Mouse (Mus musculus): Measurements from ENCODE around the gene Zfp54. TPM values are rescaled to one million over a fixed set of nuclear protein-coding genes. Genes with fewer than 3 reads are reported as not detected.
"Not testable (repeated sequence)": the region's sequence is repeated elsewhere in the genome, so short reads cannot be mapped to it uniquely, and the experiment has no call there.

Gene Zfp54
- polyA plus RNA-seq (2012; ENCODE audit: insufficient read depth, insufficient read length, low replicate concordance, missing spikeins), result not detected in 2 replicates

DNA sequence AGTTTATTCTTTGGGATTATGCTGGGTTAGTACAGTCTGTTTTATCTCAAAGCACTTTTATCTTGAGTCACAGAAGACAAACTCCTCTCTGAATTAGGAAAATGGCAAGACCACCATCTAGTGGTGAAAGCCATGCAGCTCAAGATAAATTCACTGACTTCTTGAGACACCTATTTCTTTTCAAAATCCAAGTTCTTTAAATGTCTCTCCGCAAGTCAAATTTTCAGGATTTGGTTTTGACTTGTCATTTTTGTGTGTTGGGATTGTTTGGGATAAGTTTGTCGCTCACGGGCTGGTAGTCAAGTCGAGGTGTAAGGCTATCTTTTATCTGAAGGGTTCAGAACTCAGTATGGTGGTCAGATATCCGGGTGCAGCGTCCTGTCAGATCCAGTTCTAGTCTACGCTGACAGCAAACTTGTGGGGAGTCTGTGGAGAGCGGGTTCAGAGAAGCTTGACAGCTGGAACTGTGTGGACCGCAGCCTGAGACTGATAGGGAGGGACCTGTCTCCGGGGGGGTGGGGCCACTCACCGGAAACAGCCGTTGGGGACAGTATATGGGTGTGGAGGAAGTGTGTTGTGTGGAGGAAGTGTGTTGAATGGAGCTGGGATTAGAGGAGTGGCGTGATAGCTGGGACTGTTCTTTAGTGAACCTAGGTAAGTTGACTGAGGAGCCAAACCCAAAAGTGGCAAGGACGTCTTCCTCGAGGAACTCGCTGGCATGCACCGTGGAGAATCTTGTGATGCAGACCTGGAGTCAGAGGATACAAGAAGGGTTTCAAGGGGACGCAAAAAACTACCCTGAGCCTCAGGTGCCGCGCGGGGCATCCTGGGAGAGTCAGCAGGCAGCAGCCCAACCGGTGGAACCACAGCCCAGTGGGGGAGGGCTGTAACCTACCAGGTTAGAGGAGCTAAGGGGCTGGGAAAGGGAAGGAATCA is at the start of gene Zfp54:
TSS of gene Zfp54 (plus strand) at position 564 of the 936 bp plus-strand sequence.
- peak within 1 kb of the TSS; percentile 55 for H3K4me3 ChIP-seq (ENCODE audit: insufficient read depth, low read depth, low read length)
- H3K27ac ChIP-seq (ENCODE audit: insufficient read depth, low read depth, low read length), result no peak within 1 kb of the TSS
- peaks cover 6% of the 10 kb centered on the region for H3K4me1 ChIP-seq (ENCODE audit: control insufficient read depth, insufficient read depth, low read length)
- 0 out of 2 replicates have a peak, but pooled peaks have one; percentile 6 for TF ChIP-seq CTCF (IDR thresholded peaks at IDR 0.05; ENCODE audit: insufficient read depth, low read depth, low read length)
- no peak for TF ChIP-seq POLR2A (IDR thresholded peaks at IDR 0.05; ENCODE audit: insufficient read depth, low read depth, low read length)
- WGBS, result under 1% methylated on average over 22 of the region's 22 CpGs

DNA sequence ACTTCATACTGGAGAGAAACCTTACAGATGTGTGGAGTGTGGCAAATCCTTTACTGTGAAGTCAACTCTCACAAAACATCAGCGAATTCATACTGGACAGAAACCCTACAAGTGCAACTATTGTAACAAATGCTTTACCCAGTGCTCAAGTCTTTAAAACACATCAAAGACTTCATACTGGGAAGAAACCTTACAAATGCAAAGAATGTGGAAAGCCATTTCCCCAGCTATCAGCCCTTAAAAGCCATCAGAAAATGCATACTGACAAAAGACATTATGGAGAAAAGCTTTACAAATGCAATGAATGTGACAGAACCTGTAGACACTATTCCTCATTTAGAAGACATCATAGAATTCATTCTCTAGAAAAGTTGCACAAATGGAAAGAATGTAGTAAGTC is 47.7 kb upstream of the Zfp54 start:
- H3K4me3 ChIP-seq (ENCODE audit: insufficient read depth, low read depth, low read length), result no peak overlapping the region
- WGBS, result 68% methylated on average over 1 of the region's 1 CpGs
- no peak overlapping the region for H3K27ac ChIP-seq (ENCODE audit: insufficient read depth, low read depth, low read length)
- TF ChIP-seq CTCF (IDR thresholded peaks at IDR 0.05; ENCODE audit: insufficient read depth, low read depth, low read length) (no peak), POLR2A (IDR thresholded peaks at IDR 0.05; ENCODE audit: insufficient read depth, low read depth, low read length) (no peak)
- H3K4me1 ChIP-seq (ENCODE audit: control insufficient read depth, insufficient read depth, low read length), result no peaks in the 10 kb centered on the region

DNA sequence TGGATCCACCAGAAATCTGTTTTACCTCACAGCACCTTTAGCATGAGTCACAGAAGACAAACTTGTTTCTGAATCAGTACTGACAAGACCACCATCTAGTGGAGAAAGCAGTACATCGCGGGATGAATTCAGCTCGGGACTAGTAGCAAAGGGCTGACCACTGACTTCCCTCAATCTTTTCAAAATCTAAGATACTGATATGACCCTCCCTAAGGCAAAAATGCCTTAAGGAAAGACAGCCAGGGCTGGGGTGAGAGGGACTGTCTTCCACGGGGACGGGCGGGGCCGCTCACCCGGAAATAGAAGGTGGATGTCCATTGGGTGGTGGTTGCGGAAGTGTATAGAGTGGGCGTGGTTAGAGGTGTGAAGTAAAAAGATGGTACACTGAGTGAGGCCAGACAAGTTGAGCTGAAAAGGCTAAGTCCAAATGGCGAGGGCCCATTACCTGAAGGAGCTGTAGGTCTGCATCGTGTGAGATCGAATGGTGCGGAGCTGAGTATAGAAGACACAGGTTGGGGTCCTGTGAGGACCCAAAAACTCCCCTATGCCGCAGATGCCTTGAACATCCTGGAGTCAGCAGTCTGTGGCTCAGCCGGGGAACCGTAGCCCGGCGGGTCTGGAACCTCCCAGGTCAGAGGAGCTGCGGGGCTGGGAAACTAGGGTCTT is 39.5 kb upstream of the Zfp54 start, which contains the start of gene Zfp677:
TSS of gene Zfp677 (plus strand) at position 358 of the 666 bp plus-strand sequence.
- Histone ChIP-seq H3K27ac (ENCODE audit: insufficient read depth, low read depth, low read length) (no peak within 1 kb of the TSS), H3K4me3 (ENCODE audit: insufficient read depth, low read depth, low read length) (peak within 1 kb of the TSS; percentile 62), H3K4me1 (ENCODE audit: control insufficient read depth, insufficient read depth, low read length) (no peaks in the 10 kb centered on the region)
- WGBS, result 3% methylated on average over 20 of the region's 20 CpGs
- TF ChIP-seq CTCF (IDR thresholded peaks at IDR 0.05; ENCODE audit: insufficient read depth, low read depth, low read length) (peak; percentile 39; the same call in 1 of the 2 replicates), POLR2A (IDR thresholded peaks at IDR 0.05; ENCODE audit: insufficient read depth, low read depth, low read length) (no peak)

DNA sequence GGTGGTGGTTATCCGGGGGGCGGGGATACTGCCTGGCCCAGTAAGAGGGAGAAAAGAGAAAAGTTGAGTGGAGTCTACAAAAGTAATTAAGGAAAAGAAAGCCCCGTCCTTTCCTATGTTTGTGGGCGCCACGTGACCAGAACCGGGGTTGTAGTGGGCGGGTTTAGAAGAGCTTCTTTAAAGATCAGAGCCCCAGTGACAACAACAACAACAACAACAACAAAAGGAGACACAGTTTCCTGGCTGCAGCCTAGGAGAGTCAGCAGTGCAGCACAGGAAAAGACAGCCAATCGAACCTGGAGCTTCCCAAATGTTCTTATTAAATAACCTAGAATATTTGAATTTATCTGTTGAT is 39.0 kb upstream of the Zfp54 start:
- TF ChIP-seq CTCF (IDR thresholded peaks at IDR 0.05; ENCODE audit: insufficient read depth, low read depth, low read length) (no peak), POLR2A (IDR thresholded peaks at IDR 0.05; ENCODE audit: insufficient read depth, low read depth, low read length) (no peak)
- Histone ChIP-seq H3K4me1 (ENCODE audit: control insufficient read depth, insufficient read depth, low read length) (no peaks in the 10 kb centered on the region), H3K27ac (ENCODE audit: insufficient read depth, low read depth, low read length) (no peak overlapping the region), H3K4me3 (ENCODE audit: insufficient read depth, low read depth, low read length) (peak overlapping the region; percentile 62)
- WGBS, result 9% methylated on average over 8 of the region's 8 CpGs

DNA sequence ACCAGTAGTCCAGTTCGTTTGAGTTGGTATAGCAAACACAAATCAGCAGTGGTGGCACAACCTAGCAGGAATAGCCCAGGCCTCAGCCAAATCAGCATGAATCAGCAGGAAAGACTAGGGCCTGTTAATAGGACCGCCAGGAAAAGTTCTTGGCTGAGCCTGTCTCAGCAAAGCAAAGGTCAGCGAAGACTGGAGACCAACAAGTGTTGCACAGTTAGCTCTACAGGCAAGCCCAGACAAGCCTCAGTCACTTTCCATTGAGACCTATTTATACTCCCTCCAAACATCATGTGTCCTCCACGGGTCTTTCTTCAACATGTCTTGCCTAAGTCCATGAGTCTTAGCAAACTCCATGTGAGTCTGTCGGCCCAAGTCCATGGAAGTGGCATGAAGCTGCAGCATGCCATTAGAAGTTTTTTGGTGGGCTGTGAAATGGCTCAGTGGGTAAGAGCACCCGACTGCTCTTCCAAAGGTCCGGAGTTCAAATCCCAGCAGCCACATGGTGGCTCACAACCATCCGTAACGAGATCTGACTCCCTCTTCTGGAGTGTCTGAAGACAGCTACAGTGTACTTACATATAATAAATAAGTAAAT is 15.9 kb downstream of the Zfp54 start:
- H3K27ac ChIP-seq (ENCODE audit: insufficient read depth, low read depth, low read length); H3K4me3 ChIP-seq (ENCODE audit: insufficient read depth, low read depth, low read length); H3K4me1 ChIP-seq (ENCODE audit: control insufficient read depth, insufficient read depth, low read length): not testable (repeated sequence)
- WGBS, result 82% methylated on average over 9 of the region's 9 CpGs

DNA sequence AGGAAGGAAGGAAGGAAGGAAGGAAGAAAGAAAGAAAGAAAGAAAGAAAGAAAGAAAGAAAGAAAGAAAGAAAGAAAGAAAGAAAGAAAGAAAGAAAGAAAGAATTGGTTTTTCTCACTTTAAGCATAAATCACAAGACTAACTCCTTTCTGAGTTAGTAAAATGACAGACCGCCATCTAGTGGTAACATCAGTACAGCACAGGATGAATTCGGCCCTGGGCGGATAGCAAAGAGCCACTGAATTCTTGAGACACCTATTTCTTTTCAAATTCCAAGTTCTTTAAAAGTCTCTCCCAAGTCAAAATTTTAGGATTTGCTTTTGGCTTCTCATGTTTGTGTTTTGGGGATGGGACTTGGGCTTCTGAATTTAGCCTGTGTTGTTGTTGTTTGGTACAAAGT is 26.6 kb downstream of the Zfp54 start:
- peak overlapping the region; percentile 85 for H3K4me3 ChIP-seq (ENCODE audit: insufficient read depth, low read depth, low read length)
- H3K27ac ChIP-seq (ENCODE audit: insufficient read depth, low read depth, low read length), result peak overlapping the region; percentile 53; the same call in 1 of the 2 replicates
- WGBS, result 0% methylated on average over 3 of the region's 3 CpGs
- 0 out of 2 replicates have a peak, but pooled peaks cover 2% of the 10 kb centered on the region for H3K4me1 ChIP-seq (ENCODE audit: control insufficient read depth, insufficient read depth, low read length)
- TF ChIP-seq CTCF (IDR thresholded peaks at IDR 0.05; ENCODE audit: insufficient read depth, low read depth, low read length), result no peak
- no peak for TF ChIP-seq POLR2A (IDR thresholded peaks at IDR 0.05; ENCODE audit: insufficient read depth, low read depth, low read length)

DNA sequence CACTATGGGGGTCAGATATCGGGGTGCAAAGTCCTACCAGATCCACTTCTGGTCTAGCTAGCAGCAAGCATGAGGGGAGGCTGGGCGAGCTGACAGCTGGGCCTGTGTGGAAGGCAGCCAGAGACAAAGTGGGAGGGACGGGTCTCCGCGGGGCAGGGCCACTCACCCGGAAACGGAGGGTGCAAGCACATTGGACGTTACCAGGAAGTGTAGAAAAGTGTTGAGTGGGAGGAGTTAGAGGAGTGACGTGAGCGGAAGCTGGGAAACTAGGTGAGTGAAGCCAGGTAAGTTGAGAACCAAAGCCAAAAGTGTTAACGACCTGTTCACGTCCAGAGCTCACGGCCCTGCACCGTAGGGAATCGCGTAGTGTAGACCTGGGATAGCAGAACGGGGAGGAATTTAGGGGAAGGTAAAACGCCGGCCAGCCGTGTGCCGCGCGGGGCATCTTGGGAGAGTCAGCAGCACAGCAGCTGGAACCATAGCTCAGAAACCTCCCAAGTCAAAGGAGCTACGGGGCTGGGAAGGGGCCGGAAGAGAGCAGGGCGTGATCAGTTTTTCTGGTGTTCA is 27.2 kb downstream of the Zfp54 start, which contains the start of gene Zfp51:
TSS of gene Zfp51 (plus strand) at position 237 of the 567 bp plus-strand sequence.
- Histone ChIP-seq H3K4me3 (ENCODE audit: insufficient read depth, low read depth, low read length) (peak within 1 kb of the TSS; percentile 85), H3K27ac (ENCODE audit: insufficient read depth, low read depth, low read length) (peak within 1 kb of the TSS; percentile 80), H3K4me1 (ENCODE audit: control insufficient read depth, insufficient read depth, low read length) (0 out of 2 replicates have a peak, but pooled peaks cover 2% of the 10 kb centered on the region)
- TF ChIP-seq CTCF (IDR thresholded peaks at IDR 0.05; ENCODE audit: insufficient read depth, low read depth, low read length) (no peak), POLR2A (IDR thresholded peaks at IDR 0.05; ENCODE audit: insufficient read depth, low read depth, low read length) (peak; percentile 21; the same call in 1 of the 2 replicates)
- under 1% methylated on average over 26 of the region's 26 CpGs for WGBS

DNA sequence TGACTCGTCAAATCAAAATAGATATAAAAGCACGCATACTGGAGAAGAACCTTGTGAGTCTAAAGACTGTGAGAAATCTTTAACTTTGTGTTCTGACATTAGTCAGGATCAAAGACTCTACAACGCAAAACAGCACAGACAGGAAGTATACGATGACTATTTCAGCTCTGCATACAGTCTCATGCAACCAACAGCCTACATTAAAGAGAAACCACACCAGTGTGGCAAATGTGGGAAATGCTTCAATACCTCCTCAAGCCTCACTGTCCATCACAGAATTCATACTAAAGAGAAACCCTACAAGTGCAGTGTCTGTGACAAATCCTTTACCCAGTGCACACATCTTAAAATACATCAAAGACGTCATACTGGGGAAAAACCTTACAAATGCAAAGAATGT is 40.5 kb downstream of the Zfp54 start:
- H3K4me1 ChIP-seq (ENCODE audit: control insufficient read depth, insufficient read depth, low read length), result no peaks in the 10 kb centered on the region
- H3K27ac ChIP-seq (ENCODE audit: insufficient read depth, low read depth, low read length), result no peak overlapping the region
- no peak overlapping the region for H3K4me3 ChIP-seq (ENCODE audit: insufficient read depth, low read depth, low read length)
- TF ChIP-seq CTCF (IDR thresholded peaks at IDR 0.05; ENCODE audit: insufficient read depth, low read depth, low read length), result no peak
- TF ChIP-seq POLR2A (IDR thresholded peaks at IDR 0.05; ENCODE audit: insufficient read depth, low read depth, low read length), result no peak
- 98% methylated on average over 5 of the region's 5 CpGs for WGBS
